Mouse (Mus musculus) small intestine, adult 2 months (tissue): Measurements from ENCODE around the gene Rbms2.
"Not testable (repeated sequence)": the region's sequence is repeated elsewhere in the genome, so short reads cannot be mapped to it uniquely, and the experiment has no call there.

Experiments
- CTCF ChIP-seq: fragments of 200-500 bp; IDR thresholded peaks from 2 replicates; pipeline ENCODE4 v1.5.1; 2012; ENCODE audit warnings: low read depth, mild to moderate bottlenecking, control low read depth, inconsistent platforms, low read length, moderate library complexity, mixed read lengths; ENCODE audit not compliant: insufficient replicate concordance, insufficient read length; ENCODE audit errors: extremely low read depth
- POLR2A ChIP-seq: fragments of 200-500 bp; IDR thresholded peaks from 2 replicates; pipeline ENCODE4 v1.6.1; 2012; ENCODE audit warnings: low read depth, mild to moderate bottlenecking, control low read depth, inconsistent platforms, low read length, moderate library complexity

- TF ChIP-seq POLR2A, CTCF: not testable (repeated sequence)
Observed at GRCm38 (mm10) chr10:128214112-128214511, 34.0 kb upstream of the Rbms2 start.
